Mouse (Mus musculus): ENCODE data around the gene Ikzf3.

GRCm38 (mm10) chr11:98470795-98471194, 75.0 kb downstream of the Ikzf3 start:
- TF ChIP-seq CTCF (IDR thresholded peaks at IDR 0.05; ENCODE audit: low read depth) (no peak), EP300 (IDR thresholded peaks at IDR 0.05; ENCODE audit: low read depth) (no peak)
